Mouse (Mus musculus) hindbrain, embryonic 15.5 days (tissue): ENCODE measurements around the gene Orc2. TPM values are rescaled to one million over a fixed set of nuclear protein-coding genes. Genes with fewer than 3 reads are reported as not detected.

Source experiments
- ATAC-seq: fragments of 200-750 bp; cut with Nextera tagmentation; 2 replicates; pipeline ENCODE4 v1.8.0; 2017; ENCODE audit warnings: low read depth, moderate number of reproducible peaks, moderate TSS enrichment; ENCODE audit not compliant: low FRiP score
- H3K27ac ChIP-seq: fragments of 300-500 bp; sonication (generic); replicated peaks from 2 replicates; pipeline ENCODE4 v1.5.1; 2015; ENCODE audit warnings: mild to moderate bottlenecking, inconsistent platforms
- H3K27me3 ChIP-seq: fragments of 300-500 bp; sonication (generic); 2 replicates; pipeline ENCODE4 v1.6.1; 2015; ENCODE audit warnings: control low read depth, inconsistent platforms
- H3K36me3 ChIP-seq: fragments of 300-500 bp; sonication (generic); 2 replicates; pipeline ENCODE4 v1.6.1; 2015; ENCODE audit warnings: control low read depth, inconsistent platforms
- H3K4me1 ChIP-seq: fragments of 300-500 bp; sonication (generic); replicated peaks from 2 replicates; pipeline ENCODE4 v1.6.1; 2015; ENCODE audit warnings: control low read depth, inconsistent platforms
- H3K4me2 ChIP-seq: fragments of 300-500 bp; sonication (generic); 2 replicates; pipeline ENCODE4 v1.6.1; 2015; ENCODE audit warnings: moderate library complexity, mild to moderate bottlenecking, inconsistent platforms
- H3K4me3 ChIP-seq: fragments of 300-500 bp; sonication (generic); 2 replicates; pipeline ENCODE4 v1.5.1; 2015; ENCODE audit warnings: mild to moderate bottlenecking, inconsistent platforms
- H3K9ac ChIP-seq: fragments of 300-500 bp; sonication (generic); 2 replicates; pipeline ENCODE4 v1.6.1; 2015; ENCODE audit warnings: inconsistent platforms
- H3K9me3 ChIP-seq: fragments of 300-500 bp; sonication (generic); 2 replicates; pipeline ENCODE4 v1.6.1; 2016; ENCODE audit warnings: control low read depth, inconsistent platforms
- WGBS: fragments of 180-500 bp; shearing (Covaris S2); methylation state at CpG from one replicate; pipeline ENCODE4 v1.1.7; 2015; 5-methylcytosine and 5-hydroxymethylcytosine counted together
- polyA plus RNA-seq: library from polyadenylated mRNA; unstranded; fragments of >200 nt; fragmentation: Nextera tagmentation; extraction: Ambion mirVana; gene quantifications from 2 replicates; pipeline ENCODE4 v1.2.1, GENCODE M21; 2015

Gene Orc2
- polyA plus RNA-seq = 21.7 and 22.3 TPM in 2 replicates

- H3K27me3 ChIP-seq = no peaks in the 10 kb centered on the region
- peak within 1 kb of the TSS; percentile 83 for H3K27ac ChIP-seq
- ATAC-seq = peak; percentile 100
- H3K9me3 ChIP-seq = peaks cover 10% of the 10 kb centered on the region; the same call in 1 of the 2 replicates
- H3K9ac ChIP-seq = peak within 1 kb of the TSS; percentile 92
- H3K4me1 ChIP-seq = peaks cover 21% of the 10 kb centered on the region
- H3K4me2 ChIP-seq = peak within 1 kb of the TSS; percentile 72
- under 1% methylated on average over 63 of the region's 64 CpGs for WGBS
- peak within 1 kb of the TSS; percentile 81 for H3K4me3 ChIP-seq
- H3K36me3 ChIP-seq = peaks cover 20% of the 10 kb centered on the region
These were observed at the start of gene Orc2 for GRCm38 (mm10) chr1:58504577-58505254. TSS of gene Orc2 (minus strand) at chr1:58505109.

- Histone ChIP-seq H3K9me3 (no peaks in the 10 kb centered on the region), H3K27me3 (no peaks in the 10 kb centered on the region), H3K36me3 (peaks cover 53% of the 10 kb centered on the region), H3K9ac (no peak overlapping the region), H3K4me1 (no peaks in the 10 kb centered on the region), H3K4me3 (no peak overlapping the region), H3K27ac (no peak overlapping the region), H3K4me2 (no peak overlapping the region)
- no peak for ATAC-seq
- WGBS = 83% methylated on average over 1 of the region's 1 CpGs
These were observed 36.5 kb upstream of the Orc2 start for GRCm38 (mm10) chr1:58541386-58541785.

- Histone ChIP-seq H3K4me3 (no peak overlapping the region), H3K36me3 (peaks cover 6% of the 10 kb centered on the region), H3K9me3 (peaks cover 10% of the 10 kb centered on the region; the same call in 1 of the 2 replicates), H3K27me3 (no peaks in the 10 kb centered on the region), H3K4me1 (peaks cover 21% of the 10 kb centered on the region), H3K4me2 (no peak overlapping the region), H3K9ac (no peak overlapping the region), H3K27ac (no peak overlapping the region)
- no peak for ATAC-seq
- 99% methylated on average over 3 of the region's 3 CpGs for WGBS
These were observed 2.3 kb upstream of the Orc2 start for GRCm38 (mm10) chr1:58507249-58507648.

GRCm38 (mm10) chr1:58503793-58504370 lies 1.0 kb downstream of the Orc2 start:
- peak overlapping the region; percentile 83 for H3K27ac ChIP-seq
- peaks cover 21% of the 10 kb centered on the region for H3K4me1 ChIP-seq
- WGBS = 30% methylated on average over 9 of the region's 9 CpGs
- peak overlapping the region; percentile 81 for H3K4me3 ChIP-seq
- no peak for ATAC-seq
- peaks cover 10% of the 10 kb centered on the region; the same call in 1 of the 2 replicates for H3K9me3 ChIP-seq
- H3K4me2 ChIP-seq = peak overlapping the region; percentile 72
- H3K36me3 ChIP-seq = peaks cover 27% of the 10 kb centered on the region
- H3K9ac ChIP-seq = peak overlapping the region; percentile 92
- no peaks in the 10 kb centered on the region for H3K27me3 ChIP-seq

- Histone ChIP-seq H3K4me3 (no peak overlapping the region), H3K36me3 (peaks cover 34% of the 10 kb centered on the region), H3K27me3 (no peaks in the 10 kb centered on the region), H3K27ac (no peak overlapping the region), H3K4me2 (peak overlapping the region; percentile 72), H3K9me3 (peaks cover 10% of the 10 kb centered on the region; the same call in 1 of the 2 replicates), H3K4me1 (peaks cover 21% of the 10 kb centered on the region), H3K9ac (no peak overlapping the region)
- ATAC-seq = no peak
These were observed 1.8 kb downstream of the Orc2 start for GRCm38 (mm10) chr1:58503134-58503533.

GRCm38 (mm10) chr1:58498758-58499157 lies 6.2 kb downstream of the Orc2 start:
- Histone ChIP-seq H3K4me3 (no peak overlapping the region), H3K4me2 (no peak overlapping the region), H3K9me3 (no peaks in the 10 kb centered on the region), H3K9ac (no peak overlapping the region), H3K27ac (no peak overlapping the region), H3K36me3 (peaks cover 62% of the 10 kb centered on the region), H3K27me3 (no peaks in the 10 kb centered on the region), H3K4me1 (peaks cover 11% of the 10 kb centered on the region)
- no peak for ATAC-seq
- WGBS = 98% methylated on average over 1 of the region's 1 CpGs

GRCm38 (mm10) chr1:58497678-58498077 lies 7.2 kb downstream of the Orc2 start:
- peaks cover 68% of the 10 kb centered on the region for H3K36me3 ChIP-seq
- no peak overlapping the region for H3K4me2 ChIP-seq
- no peaks in the 10 kb centered on the region for H3K9me3 ChIP-seq
- 95% methylated on average over 4 of the region's 4 CpGs for WGBS
- peaks cover under 1% of the 10 kb centered on the region; the same call in 1 of the 2 replicates for H3K4me1 ChIP-seq
- no peaks in the 10 kb centered on the region for H3K27me3 ChIP-seq
- H3K27ac ChIP-seq = no peak overlapping the region
- ATAC-seq = no peak
- no peak overlapping the region for H3K4me3 ChIP-seq
- H3K9ac ChIP-seq = no peak overlapping the region

GRCm38 (mm10) chr1:58495603-58496002 lies 9.3 kb downstream of the Orc2 start:
- Histone ChIP-seq H3K9ac (no peak overlapping the region), H3K4me1 (no peaks in the 10 kb centered on the region), H3K4me2 (no peak overlapping the region), H3K9me3 (no peaks in the 10 kb centered on the region), H3K4me3 (no peak overlapping the region), H3K36me3 (peaks cover 84% of the 10 kb centered on the region), H3K27ac (no peak overlapping the region), H3K27me3 (no peaks in the 10 kb centered on the region)
- ATAC-seq = no peak
- WGBS = 83% methylated on average over 6 of the region's 6 CpGs

- peaks cover 70% of the 10 kb centered on the region for H3K36me3 ChIP-seq
- ATAC-seq = no peak
- H3K27ac ChIP-seq = no peak overlapping the region
- H3K4me2 ChIP-seq = no peak overlapping the region
- 88% methylated on average over 4 of the region's 4 CpGs for WGBS
- H3K27me3 ChIP-seq = no peaks in the 10 kb centered on the region
- no peak overlapping the region for H3K9ac ChIP-seq
- H3K4me3 ChIP-seq = no peak overlapping the region
- no peaks in the 10 kb centered on the region for H3K4me1 ChIP-seq
- no peaks in the 10 kb centered on the region for H3K9me3 ChIP-seq
These were observed 22.3 kb downstream of the Orc2 start for GRCm38 (mm10) chr1:58482647-58483046.

- Histone ChIP-seq H3K36me3 (peaks cover 68% of the 10 kb centered on the region), H3K27ac (no peak overlapping the region), H3K9ac (no peak overlapping the region), H3K4me3 (no peak overlapping the region), H3K4me1 (no peaks in the 10 kb centered on the region), H3K9me3 (no peaks in the 10 kb centered on the region), H3K27me3 (no peaks in the 10 kb centered on the region), H3K4me2 (no peak overlapping the region)
- WGBS = 94% methylated on average over 8 of the region's 8 CpGs
- no peak for ATAC-seq
These were observed 29.2 kb downstream of the Orc2 start for GRCm38 (mm10) chr1:58475662-58476061.

- Histone ChIP-seq H3K9ac (no peak overlapping the region), H3K4me3 (no peak overlapping the region), H3K9me3 (no peaks in the 10 kb centered on the region), H3K27ac (no peak overlapping the region), H3K27me3 (no peaks in the 10 kb centered on the region), H3K36me3 (peaks cover 78% of the 10 kb centered on the region), H3K4me2 (no peak overlapping the region), H3K4me1 (no peaks in the 10 kb centered on the region)
- ATAC-seq = no peak
- WGBS = 90% methylated on average over 4 of the region's 4 CpGs
These were observed 39.3 kb downstream of the Orc2 start for GRCm38 (mm10) chr1:58465561-58465960.

- no peak overlapping the region for H3K9ac ChIP-seq
- H3K9me3 ChIP-seq = no peaks in the 10 kb centered on the region
- H3K4me2 ChIP-seq = no peak overlapping the region
- peaks cover 78% of the 10 kb centered on the region for H3K36me3 ChIP-seq
- H3K27me3 ChIP-seq = no peaks in the 10 kb centered on the region
- no peak overlapping the region for H3K27ac ChIP-seq
- WGBS = 98% methylated on average over 4 of the region's 4 CpGs
- H3K4me3 ChIP-seq = no peak overlapping the region
- no peaks in the 10 kb centered on the region for H3K4me1 ChIP-seq
- ATAC-seq = no peak
These were observed 39.9 kb downstream of the Orc2 start for GRCm38 (mm10) chr1:58465042-58465441.
